Mouse (Mus musculus) thymus, postnatal 10 days (tissue): ENCODE measurements at regions not wholly inside any gene's neighbourhood (a gene's known extent, or its start where the extent isn't known, plus 50 kb on each side); places are given as distances from the start of the nearest gene placed in this dataset.

Source experiments
- DNase-seq, 2 experiments: peaks; one replicate each; pipeline ENCODE4 v3.0.0; 2021; ENCODE audit warnings: low spot score in 2 of 2

DNA sequence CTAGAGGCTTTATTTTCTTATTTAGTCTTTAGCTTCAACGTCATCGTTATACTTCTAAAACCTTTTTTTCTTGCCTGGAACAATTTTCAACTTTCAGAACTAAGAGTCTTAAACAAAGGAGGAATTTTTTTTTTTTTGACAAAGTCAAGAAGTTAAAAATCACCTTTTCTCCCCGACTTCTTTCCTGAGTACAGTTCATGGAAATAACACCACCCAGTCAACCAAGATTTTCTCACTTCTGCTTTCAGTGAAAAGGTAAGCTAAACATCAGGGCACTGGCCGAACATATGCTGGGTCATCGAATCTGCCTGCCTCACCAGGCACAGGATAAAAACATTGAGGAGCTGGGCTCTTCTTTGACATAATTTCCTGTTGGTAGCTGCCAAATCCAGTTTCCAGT, 277.4 kb upstream of the Actbl2 start:
- DNase-seq = no peak

DNA sequence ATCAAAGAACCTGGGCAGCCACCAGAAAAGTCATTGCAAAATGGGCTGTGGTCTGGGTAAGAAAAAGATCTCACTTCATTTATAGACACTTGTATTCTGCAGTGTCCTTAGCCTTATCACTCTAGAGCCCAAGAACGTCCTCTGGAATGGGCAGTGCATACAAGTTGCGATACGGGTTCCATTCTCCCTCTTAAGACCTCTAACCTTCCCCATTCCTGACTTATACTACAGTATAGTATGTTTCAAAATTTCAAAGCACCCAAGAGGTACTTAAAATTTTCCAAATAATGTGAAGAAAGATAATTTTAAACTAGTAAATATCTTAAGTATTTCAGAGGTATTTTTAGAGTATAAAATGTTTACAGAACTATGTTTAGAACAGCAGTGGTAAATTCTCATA, 276.8 kb upstream of the Actbl2 start:
- no peak for DNase-seq

DNA sequence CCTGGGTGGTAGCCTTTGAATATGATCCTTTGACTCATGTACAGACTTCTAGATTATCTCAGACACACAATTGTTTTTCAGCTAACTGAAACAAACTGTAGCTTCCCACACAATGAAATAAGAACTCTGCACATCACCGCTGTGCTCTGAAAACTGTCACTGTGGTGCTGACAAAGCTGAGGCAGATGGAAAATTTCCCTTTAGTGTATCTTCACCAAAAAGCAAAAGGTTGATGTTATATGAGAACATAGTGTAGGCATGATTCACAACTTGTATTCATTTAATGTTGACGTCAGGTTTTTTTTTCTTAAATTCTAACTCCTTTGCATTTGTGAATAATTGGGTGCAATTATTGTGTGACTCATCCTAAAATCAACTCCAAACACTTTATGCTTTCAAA, 264.1 kb upstream of the Actbl2 start:
- DNase-seq = no peak

DNA sequence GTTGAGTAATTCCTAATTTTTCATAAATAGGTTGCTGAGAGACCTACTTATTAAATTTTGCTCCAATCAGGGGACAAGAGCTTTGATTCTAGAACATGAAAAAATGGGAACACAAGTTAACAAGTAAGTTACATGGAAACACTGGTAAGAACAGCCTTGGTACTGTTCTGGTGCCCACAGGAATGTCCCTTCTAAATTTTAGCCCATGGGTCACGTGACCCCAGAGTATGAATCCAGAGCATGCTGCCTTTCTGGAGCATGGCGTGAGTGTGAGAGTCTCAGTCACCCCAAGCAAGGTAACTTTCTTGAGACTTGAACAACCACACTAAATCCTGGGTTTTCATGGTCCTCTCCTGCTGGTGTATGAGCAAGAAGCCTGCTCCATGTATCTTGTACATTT, 263.7 kb upstream of the Actbl2 start:
- no peak for DNase-seq

DNA sequence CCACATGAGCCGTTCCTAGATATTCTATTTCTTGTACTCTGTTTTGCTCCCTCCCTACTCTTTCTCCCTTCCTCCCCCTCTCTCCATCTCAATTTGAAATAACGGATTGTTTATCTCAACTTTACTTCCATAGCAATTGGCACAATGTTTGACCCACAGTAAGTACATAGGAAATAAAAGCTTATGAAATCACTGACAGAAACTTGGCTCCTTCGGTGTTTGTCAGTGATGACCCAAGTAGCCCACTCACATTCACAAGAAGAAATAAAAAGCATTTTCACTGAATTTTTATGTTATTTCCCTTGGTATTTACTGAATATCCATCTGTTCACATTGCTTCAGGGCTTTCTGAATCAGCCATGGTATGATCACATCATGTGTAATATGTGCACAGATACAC, 260.2 kb upstream of the Actbl2 start:
- DNase-seq = no peak

DNA sequence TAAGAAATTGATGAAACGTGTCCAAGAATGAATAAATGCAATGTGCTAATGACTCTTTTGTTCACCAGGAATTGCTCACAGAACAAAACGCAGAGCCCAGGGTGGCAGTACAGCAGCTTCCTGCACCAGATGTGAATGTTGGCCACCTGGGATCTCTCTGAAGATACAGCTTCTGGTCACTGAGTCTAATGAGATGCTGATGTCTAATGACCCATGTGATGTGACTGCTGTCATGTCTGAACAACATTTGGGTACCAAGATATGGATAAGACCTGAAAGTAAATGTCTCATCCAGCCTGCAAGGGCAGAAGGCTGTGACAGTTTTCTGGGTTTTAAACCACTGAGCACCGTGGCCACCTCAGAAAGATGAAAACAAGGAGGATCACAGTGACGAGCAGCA, 252.1 kb upstream of the Actbl2 start:
- no peak for DNase-seq

DNA sequence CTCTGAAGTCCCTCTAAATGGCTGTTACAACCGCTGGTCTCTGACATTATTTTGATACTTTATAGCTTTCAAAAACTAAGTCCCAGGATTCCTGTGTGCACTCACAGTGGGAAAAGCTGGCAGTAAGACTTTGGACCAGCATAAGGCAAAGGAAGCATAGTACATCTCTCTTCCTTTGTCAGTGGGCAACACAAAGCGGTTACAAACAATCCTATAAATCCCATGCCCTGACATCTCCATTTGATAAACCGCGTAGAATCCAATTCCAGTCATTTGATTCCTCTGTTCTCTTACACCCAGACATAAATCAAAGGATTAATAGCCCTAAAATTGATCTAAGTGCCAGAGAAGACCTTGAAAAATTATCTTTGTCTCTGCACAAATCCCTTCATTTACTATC, 240.7 kb upstream of the Actbl2 start:
- DNase-seq = no peak

DNA sequence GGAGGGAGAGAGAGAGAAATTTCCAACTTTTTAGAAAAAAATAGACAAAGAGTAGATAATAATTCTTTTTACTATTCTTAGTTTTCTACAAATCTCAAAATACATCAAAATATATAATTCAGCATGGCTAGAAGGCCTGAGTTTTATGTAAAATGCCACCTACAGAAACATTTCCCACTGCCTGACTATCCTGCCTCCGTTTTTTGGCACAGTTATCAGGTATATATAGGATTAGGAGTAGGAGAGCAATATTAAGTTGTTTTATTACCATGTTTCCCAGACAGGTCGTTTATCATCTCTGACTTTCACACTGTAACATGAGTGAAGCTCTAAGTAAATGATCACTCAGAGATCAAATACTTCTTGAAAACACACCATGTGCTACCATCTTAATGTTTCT, 224.7 kb upstream of the Actbl2 start:
- no peak for DNase-seq

DNA sequence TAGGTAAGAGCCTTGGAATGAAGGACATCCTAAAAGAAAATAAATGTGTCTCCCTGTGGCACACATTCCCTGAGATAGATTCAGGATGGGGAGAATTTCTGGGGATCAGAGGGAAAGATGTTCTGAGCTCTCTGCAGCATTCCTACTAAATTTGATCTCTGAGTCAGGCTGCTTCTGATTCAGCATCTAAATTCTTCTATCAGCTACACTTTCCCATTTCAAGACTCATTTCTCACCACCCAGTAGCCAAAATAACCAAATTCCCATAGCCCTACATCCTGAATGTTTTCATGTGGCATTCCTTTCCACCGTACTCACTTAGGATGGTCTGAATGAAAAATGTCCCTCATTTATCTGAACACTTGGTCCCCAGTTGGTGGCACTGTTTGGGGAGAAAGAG, 223.2 kb upstream of the Actbl2 start:
- DNase-seq = no peak

DNA sequence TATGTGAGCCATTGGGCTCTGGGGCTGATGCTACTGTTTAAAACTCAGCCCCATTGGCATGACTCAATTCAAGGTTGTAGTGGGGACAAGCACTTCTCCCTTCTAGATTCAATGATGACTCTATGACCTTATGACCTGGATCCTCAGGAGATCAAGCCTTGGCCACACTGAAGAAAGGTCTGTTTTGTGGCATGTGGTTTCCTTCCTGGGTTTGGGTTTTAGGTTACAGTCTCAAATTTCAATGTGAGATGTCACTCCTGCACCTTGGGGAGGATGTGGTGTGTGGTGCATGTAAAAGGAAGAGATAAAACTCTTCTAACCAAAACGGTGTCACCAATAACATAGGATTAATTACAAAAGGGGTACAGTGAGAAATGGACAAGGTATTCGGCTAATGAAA, 211.2 kb upstream of the Actbl2 start:
- DNase-seq = no peak

DNA sequence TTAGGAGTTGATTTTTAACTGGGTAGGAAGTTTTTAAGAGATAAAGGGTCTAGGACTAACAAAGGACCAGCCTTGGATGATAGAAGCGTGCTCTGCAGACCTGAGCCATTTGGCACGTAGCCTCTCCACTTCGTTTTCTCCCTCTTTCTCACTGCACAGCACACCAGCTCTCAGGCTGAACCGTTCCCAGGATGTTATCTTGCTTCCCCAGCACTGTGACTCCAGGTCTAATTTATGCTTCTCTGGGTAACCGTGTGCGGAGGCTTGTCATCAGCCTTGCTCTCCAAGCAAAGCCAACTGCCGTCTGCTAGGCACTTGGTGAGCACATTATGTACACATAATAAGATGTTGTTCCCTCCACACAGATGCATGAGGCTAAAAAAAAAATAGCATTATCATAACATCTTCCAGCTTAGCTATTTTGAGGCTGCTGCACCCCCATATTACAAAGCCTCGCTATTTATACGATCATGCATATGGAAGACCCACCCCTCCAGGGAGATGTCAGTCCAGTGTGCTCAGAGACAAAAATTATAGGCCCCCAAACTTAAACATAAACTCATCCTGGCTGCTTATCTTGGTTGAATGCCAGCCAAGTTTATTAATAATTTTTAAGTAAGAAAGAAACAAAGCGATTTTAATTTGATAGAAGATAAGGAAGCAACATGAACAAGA, 210.3 kb upstream of the Actbl2 start:
- DNase-seq = no peak

DNA sequence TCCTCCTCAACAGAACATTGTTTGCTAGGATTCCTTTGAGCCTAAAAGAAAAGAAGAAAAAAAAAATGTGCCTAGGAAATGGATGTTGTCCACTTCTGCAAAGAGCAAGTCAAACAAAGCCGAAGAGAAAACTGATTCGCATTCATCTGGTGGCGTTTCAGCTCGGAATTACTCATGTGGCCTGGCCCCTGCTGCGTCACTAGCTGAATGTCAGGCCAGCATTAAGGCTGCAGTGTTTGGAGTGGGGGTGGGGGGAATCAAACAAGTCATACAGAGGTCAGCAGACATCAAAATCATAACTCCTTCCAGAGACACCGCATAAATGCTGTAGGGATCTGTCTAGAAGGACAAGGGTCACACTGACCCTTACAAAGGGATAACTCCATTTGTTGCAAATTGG, 204.7 kb upstream of the Actbl2 start:
- DNase-seq = no peak

DNA sequence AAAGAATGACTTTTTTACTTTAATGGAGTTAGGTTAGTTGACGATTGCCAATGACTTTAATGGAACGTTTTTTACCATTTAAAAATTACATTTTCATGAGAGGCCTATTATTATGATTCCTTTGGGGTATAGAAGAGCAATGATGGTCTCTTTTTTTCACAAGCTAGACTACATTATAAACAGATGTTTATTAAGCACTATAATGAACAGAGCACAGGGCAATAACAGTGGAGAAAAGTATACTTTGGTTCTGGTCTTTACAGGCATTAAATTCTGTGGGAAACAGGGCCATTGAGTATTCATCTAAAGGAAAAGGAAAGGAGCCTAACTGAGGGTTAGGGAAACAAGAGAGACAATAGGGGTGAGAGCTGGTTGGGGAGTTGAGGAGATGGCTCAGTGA, 199.0 kb upstream of the Actbl2 start:
- DNase-seq = no peak

DNA sequence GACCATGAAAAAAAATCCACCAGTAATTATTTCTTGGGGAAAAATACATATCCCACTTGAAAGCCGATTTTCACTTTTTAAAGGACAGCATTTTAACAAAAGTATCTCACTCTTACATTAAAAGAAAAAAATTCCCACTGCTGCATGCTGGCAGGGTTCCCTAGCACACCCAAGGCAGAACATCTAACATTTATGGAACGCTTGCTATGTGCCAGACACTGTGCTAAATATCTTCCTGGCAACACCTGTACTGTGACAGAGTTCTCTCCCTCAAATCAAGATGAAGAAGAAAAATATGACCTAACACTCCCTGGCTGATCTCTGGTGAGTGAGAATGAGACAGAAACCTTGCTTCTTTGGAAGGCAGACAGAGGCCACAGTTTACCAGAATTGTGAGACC, 167.1 kb upstream of the Actbl2 start:
- DNase-seq = no peak

DNA sequence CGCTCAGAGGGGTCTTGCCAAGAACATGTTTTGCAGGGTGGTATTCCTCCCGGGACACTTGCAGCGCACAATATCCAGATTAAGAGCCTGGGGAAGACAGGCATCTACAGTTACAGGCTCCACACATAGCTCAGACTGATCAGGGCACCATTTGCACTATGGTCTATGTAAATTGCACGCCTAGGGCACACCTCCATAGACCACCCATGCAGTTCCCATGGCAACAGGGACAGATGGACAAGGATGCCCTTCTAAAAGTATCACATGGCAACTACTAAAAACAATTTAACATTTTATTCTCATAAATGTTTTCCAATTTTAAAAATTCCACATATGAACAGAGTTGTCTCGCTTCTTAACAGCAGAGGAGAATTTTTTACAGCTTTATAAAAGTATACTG, 158.7 kb upstream of the Actbl2 start:
- no peak for DNase-seq

DNA sequence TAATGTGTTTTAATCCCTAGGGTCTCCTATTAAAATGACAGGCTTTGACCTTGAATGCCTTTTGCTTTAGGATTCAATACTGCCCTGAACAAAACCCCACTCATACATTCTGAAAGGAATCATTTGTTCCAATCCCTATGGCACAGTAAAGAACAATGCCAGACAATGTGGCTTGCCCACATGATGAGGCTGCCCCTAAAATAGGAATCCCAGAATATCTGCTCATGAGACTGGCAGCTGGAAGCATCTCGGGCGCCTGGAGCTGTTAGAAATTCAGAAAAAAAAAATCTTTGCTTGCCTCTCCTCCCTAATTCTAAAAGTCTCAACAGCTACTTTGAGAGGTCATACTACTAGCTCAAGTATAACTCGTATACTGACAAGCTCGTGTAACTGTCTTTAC, 157.5 kb upstream of the Actbl2 start:
- DNase-seq = no peak

DNA sequence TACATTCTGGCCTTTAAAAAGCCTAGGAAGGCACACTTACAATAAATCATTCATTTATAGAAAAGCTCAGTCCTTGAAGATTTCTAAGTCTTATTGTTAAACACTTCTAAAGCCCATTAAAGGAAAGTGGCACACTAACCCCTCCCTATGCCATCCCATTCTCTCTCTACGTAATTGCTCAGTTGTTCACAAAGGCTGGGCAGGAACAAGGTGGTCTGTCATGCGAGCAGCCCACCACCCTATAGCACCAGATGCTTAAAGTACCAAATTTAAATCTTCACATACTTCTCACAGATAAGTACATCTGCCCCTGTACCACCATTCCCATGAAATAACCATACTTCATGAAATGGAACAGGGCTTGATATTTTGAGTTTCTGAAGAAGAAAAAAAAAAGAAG, 156.1 kb upstream of the Actbl2 start:
- DNase-seq = no peak

DNA sequence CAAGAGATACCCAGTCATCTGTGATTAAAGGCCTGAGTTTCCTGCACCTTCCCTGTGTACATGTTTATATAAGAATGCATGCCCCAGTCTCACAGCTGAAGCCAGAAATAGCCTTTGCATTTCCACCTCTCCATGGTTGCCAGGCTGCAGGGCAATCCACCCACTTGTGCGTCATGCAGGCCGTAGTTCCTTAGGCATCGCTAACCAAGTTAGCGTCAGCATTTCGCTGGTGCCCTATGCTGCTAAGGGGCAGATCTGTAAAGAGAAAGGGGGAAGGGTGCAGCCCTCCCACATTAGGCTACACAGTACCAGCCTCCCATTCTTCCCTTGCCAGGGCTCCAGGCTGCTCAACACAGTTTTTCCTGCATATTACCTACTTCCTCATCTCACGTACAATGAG, 155.6 kb upstream of the Actbl2 start:
- no peak for DNase-seq

DNA sequence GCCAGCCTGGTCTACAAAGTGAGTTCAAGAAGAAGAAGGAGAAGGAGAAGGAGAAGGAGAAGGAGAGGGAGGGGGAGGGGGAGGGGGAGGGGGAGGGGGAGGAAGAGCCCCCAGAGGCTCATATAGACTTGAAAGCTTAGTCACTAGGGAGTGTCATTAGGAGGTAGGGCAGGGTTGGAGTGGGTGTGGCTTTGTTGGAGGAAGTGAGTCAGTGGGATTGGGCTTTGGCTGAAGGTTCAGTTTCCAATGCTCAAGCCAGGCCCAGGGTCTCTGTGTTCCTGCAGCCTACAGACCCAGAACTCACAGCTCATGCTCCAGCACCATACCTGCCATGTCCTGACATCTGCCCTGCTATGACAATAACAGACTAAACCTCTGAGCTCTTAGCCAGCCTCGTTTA, 154.4 kb upstream of the Actbl2 start:
- DNase-seq = no peak

DNA sequence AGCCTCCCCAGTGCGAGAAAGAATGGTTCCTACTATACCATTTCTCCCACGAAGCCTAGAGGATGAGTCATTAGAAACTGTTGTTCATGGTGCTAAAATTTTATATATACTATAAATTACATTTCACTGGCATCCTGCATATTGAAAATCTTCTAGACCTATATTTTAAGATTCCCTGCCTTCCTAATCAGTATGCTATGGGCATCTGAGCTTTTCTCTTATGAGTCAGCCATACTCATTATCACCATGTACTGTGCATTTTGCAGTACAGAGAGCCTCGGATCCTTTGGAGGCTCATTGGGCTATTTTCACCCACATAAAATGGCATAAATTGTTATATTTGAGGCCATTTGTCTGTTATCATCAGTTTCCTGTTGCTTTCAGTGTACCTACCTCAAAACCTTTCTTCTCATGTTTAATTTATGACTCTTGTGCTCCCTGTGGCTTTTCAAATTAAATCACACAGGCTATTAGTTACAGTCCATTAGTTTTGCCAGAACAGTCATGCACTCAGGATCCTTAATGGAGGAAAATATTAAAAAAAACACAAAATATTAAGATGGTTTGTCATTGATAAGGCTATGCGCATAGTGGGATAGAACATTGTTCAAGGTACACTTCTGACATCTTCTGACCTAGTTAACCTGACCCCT, 150.1 kb upstream of the Actbl2 start:
- DNase-seq = no peak

DNA sequence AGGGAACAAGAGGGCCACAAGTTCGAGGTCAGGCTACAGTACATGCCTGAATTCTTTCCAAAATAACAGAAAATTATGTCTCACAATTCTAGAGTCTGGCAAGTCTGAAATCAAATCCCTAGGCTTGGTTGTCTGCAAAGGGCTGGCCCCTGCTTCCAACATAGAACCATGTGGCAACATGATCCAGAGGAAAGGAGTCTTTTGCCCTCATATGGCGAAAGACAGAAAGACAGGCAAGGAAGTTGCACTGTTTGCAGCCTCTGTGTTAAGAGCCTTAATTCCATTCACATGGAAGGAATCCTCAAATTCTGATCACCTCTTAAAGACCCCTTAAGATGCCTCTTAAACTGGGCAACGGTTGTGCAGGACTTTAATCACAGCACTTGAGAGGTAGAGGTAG, 123.7 kb upstream of the Actbl2 start:
- DNase-seq = no peak

DNA sequence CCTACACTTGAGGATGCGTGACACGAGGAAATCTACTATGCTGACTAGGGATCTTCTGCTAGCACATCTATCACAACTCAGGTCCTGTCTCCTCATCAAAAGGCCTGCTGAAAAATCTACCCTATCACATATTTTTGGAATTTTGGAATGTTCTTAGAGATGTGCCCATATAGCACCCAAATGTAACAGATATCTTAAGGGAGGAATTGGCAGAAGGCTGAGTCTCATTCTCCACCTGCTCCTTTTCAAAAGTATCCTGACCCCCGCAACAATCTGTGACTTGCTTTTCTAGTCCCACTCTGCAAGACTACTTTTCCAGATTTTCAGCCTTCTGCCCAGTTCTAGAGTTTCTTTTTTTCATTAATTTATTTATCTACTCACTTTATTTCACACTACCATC, 118.4 kb upstream of the Actbl2 start:
- no peak for DNase-seq

DNA sequence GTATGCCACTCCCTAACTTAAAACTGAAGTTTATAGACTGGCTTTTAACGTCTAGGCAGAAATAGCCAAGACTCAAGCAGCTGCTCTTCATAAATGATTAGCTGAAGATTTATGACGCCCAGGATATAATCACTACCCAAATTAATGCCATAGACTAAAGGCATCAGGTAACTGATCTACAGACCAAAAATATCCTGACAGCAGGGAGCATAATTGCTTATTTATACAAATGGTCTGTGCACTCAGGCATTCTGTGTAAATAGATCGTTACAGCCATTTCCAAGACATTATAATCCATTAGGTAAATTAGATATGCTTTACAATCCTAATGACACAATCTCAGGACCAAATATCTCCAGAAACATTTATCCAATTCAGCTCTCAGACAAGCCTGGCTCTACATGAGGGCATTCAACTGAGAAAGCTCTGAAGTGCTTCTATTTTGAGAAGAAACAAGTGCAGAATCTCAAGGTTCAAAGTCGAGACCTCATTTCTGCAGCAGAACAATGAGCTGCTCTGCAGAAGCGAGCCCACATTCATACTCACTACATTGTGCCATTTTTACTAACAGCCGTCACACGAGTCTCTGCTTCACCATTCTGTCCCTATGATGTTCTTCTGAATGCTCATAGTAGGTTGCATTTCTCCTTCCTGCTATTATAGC, 111.9 kb upstream of the Actbl2 start:
- DNase-seq = no peak

DNA sequence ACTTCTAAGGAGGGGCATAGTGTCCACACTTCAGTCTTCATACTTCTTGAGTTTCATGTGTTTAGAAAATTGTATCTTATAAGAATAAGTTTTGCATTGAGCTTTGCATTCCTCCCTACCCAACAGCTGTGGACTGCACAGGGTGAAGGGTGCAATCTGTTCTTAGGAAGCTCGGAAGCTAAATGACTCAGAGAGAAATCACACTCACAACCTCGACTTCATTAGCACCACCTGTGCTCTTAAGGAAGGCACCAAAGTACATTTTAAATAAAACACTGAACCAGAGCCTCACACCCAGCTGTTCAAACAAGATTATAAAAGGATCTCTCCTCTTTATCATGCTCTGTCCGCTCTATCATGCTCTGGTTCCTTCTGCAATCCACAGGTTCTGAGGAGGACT, 110.1 kb upstream of the Actbl2 start:
- DNase-seq = no peak
